Mouse (Mus musculus): ENCODE results near the gene Elavl4.

DNA sequence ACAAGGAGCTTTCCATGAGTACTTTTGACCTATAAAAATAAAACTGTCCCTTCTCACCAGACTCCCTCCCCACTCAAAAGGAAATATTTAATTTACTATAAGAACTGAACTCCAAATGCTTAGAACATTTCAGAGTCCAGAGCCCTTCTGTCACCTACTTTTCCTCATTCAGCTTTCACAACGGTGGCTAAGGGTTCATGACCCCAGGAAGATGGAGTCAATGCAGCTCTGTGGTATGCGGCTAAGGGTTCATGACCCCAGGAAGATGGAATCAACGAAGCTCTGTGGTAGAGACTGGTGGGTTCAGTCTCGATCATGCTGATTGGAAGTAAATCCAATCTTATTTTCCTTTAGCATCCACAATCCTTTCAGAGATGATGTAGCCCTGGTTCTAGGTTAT is 81.7 kb downstream of the Elavl4 start:
- no peak for TF ChIP-seq CEBPB (IDR thresholded peaks at IDR 0.05; ENCODE audit: insufficient read depth, poor library complexity, severe bottlenecking)
- TF ChIP-seq USF1 (IDR thresholded peaks at IDR 0.05; ENCODE audit: low read depth), result no peak
- TF ChIP-seq POLR2A (IDR thresholded peaks at IDR 0.05; ENCODE audit: insufficient read length, low read depth), result no peak
- no peak for TF ChIP-seq MYOD1 (IDR thresholded peaks at IDR 0.05; ENCODE audit: control insufficient read depth in 1 of 3, insufficient read length in 2 of 3, low read depth in 2 of 3)
- TF ChIP-seq MAX (IDR thresholded peaks at IDR 0.05; ENCODE audit: low read depth), result no peak
- TF ChIP-seq POLR2AphosphoS2 (IDR thresholded peaks at IDR 0.05; ENCODE audit: insufficient read length, low read depth), result no peak
- no peak for TF ChIP-seq E2F4 (IDR thresholded peaks at IDR 0.05; ENCODE audit: insufficient read depth)
- TF ChIP-seq TCF12 (IDR thresholded peaks at IDR 0.05; ENCODE audit: insufficient read depth, poor library complexity, severe bottlenecking), result no peak
- no peak for TF ChIP-seq MYOG (IDR thresholded peaks at IDR 0.05; ENCODE audit: control insufficient read depth in 1 of 3, insufficient read depth in 1 of 3, insufficient read length in 2 of 3, low read depth in 2 of 3)
- no peak for TF ChIP-seq SRF (IDR thresholded peaks at IDR 0.05; ENCODE audit: control insufficient read depth, insufficient read length, low read depth)
- no peak for TF ChIP-seq REST (IDR thresholded peaks at IDR 0.05; ENCODE audit: insufficient read depth, insufficient read length)
- TF ChIP-seq TCF3 (IDR thresholded peaks at IDR 0.05; ENCODE audit: insufficient read length, low read depth), result no peak

Data from myocyte (in vitro differentiated cells).